Mouse (Mus musculus) right cerebral cortex, postnatal 4 days (tissue): ENCODE data around the gene P4ha2.
"Not testable (repeated sequence)": the region's sequence is repeated elsewhere in the genome, so short reads cannot be mapped to it uniquely, and the experiment has no call there.

Source experiments
- DNase-seq: peaks from one replicate; pipeline ENCODE4 v3.0.0-alpha.2; 2022

The P4ha2 gene

DNA sequence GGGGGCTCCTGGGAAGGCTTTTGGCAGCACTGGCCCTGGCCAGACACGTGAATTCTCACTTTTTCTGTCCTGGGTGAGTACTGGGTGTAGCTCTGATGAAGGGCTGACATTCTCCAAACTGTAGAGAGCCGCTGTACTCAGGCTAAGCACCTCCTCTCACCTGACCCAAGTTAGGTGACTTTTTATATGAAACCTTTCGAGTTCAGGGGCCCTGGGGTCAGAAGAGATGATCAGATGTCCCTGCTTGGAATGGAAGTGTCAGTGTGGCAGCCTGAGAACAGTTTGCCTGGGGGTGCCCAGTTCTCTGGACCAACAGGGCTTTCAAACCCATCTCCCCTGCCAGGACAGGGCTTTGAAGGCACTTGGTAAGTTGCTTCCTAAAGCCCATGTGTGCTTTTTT is 8.2 kb downstream of the P4ha2 start:
- DNase-seq: no peak

- DNase-seq: no peak
These were observed 9.0 kb downstream of the P4ha2 start for GRCm38 (mm10) chr11:54108894-54109293.

DNA sequence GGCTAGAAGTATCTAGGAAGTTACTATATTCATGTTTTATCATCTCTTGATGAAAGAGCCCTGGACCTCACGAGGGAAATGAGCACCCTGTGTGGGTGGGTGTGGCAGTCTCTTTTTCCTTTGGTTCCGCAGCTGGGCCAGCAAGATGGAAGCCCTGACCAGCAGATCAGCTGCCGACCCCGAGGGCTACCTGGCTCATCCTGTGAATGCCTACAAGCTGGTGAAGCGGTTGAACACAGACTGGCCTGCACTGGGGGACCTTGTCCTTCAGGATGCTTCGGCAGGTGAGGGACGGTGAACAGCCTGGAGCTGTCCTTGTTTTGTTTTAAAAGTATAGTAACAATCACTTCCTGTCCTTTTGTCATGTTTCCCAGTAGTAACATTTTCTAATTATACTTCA is 11.4 kb downstream of the P4ha2 start:
- DNase-seq: no peak

- peak; percentile 57 for DNase-seq
These were observed 12.3 kb downstream of the P4ha2 start for GRCm38 (mm10) chr11:54111976-54112741.

DNA sequence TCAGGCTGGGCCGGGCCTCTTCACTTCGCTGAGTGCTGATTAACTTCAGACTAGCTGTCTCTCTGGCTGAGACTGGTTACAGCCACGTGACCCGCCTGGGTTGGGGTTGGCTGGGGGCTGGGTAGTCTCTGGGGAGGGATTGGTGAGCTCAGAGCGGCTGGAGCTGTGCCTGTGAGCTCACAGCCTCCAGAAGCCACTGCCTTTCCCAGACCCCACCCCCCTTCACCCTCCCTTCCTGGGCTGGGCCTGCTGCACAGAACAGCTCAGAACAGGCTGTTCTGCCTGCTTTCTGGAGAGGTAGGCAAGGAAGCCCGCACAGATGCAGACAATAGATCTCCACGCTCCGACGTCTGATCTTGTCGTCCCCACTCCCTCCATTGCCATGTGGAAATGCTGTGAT is 13.0 kb downstream of the P4ha2 start:
- peak; percentile 73 for DNase-seq

GRCm38 (mm10) chr11:54113352-54113751 is 13.5 kb downstream of the P4ha2 start:
- DNase-seq: no peak

DNA sequence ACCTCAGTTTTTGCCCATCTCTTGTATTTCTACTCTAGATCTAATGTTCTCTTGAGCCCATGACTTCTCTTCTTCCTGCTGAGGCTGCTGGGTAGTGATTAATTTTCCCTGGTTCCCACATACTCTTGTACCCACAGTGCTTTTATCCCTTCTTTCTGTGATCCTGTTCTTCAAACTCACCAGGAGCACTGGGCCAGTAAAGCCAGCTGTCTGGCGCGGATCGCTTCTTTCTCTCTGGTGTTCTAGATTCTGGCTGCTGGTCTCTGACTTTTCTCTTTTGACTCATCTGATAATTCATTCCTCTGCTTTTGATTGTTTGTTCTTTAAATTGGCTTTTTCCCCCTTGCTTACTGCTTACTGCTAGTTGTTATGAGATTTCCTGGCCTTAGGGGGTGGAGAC is 14.9 kb downstream of the P4ha2 start:
- no peak for DNase-seq

GRCm38 (mm10) chr11:54115301-54115700 is 15.4 kb downstream of the P4ha2 start:
- DNase-seq: no peak

DNA sequence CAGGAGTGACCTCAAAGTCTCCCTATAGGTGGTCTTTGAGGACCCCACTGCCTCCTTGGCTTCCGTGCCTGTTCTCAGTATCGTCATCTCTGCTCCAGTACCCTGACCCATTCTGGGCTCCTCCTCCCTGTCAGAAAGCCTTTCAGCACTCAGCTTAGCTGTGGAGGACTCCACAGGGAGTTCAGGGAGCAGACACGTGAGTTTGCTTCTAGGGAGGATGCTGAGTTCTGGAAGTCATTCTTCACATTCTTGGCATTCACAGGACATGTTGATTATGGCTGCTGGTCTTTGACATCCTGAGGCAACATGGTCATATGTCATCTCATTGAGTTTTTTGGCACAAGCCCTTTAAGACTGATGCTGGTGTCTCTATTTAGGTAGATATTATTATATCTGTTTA is 16.0 kb downstream of the P4ha2 start:
- DNase-seq: no peak

DNA sequence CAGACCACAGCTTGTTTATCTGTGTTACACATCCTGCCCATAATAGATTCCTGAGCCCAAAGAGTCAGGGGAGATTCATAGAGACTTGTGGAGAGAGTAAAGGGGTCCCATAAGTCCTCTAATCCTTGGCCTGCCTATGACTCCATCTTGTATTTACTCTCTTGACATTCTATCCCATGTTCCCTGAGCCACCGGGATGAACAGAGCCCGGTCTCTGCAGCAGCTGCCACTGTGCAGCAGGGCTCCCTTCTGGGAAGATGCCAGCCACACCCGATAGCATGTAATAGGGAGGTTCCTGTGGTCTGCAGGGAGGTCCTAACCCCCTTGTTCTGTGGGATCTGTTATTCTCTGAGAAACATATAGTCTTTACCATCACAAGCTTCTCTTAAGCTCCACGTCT is 16.5 kb downstream of the P4ha2 start:
- DNase-seq: no peak

GRCm38 (mm10) chr11:54117096-54117495 is 17.2 kb downstream of the P4ha2 start:
- no peak for DNase-seq

DNA sequence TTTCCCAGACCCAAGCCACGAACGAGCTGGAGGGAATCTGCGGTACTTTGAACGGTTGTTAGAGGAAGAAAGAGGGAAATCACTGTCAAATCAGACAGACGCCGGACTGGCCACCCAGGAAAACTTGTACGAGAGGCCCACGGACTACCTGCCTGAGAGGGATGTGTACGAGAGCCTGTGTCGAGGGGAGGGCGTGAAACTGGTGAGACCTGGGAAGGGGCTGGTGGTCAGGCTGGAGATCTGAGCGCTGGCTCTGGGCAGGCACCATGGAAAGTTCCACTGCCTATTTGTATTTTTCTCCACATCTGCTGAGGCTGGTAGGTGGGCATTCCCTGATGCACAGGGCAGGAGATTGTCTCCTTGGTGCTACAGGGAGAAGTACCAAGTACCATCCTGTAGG is 19.2 kb downstream of the P4ha2 start:
- DNase-seq: no peak

GRCm38 (mm10) chr11:54119740-54120360 is 20.0 kb downstream of the P4ha2 start:
- no peak for DNase-seq

- peak; percentile 55 for DNase-seq
These were observed 22.7 kb downstream of the P4ha2 start for GRCm38 (mm10) chr11:54122416-54123264.

- DNase-seq: no peak
These were observed 26.2 kb downstream of the P4ha2 start for GRCm38 (mm10) chr11:54125982-54126648.

DNA sequence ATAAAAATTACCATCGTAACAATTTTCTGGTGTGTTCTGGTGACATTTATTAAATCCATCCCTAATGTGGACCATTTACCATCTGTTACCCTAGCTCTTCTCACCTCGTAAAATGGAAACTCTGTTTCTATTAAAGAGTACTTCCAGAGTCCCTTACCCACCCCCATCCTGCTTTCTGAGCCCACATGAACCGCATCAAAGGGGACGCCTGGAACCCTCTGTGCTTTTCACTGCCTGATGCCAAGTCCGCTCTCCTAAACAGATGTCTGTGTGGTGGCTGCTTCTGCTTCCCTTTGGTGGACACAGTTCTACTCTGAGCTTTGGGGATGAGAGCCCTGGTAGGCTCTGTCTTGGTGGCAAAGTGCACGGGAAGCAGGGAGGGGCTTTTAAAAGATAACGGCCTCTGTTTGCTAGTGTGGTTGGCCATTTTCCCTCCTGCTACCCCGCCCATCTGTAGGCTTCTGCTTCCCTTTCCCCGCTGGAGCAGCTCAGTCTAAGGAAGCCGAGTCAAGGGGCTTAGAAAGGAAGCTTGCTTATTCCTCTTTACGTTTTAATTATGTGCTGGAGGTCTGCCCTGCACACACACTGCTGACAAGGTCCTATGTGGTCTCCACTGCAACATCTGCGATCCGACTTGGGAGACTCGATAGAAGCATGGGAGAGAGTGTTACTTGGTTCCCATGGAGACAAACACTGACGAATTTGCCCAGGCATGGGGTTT is 26.9 kb downstream of the P4ha2 start:
- DNase-seq: no peak

GRCm38 (mm10) chr11:54127397-54127796 is 27.5 kb downstream of the P4ha2 start:
- DNase-seq: no peak

DNA sequence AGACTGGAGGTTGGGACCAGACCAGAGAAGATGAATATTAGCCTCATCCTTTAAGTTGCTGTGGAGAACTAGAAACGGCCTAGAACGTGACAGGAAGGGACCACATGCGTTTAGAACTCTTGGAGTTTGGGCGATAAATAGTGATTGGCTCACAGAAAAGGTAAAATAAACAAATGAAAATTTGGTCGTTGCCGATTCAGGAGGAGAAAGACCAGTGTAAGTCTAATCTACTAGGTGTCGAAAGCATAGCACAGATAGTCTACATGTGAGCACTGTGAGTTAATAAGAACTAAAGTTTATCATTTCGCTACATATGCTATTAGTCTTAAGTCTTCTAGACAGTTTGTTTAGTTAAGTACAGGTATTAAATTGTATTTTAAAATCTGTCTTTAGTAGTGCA is 30.1 kb downstream of the P4ha2 start:
- no peak for DNase-seq

DNA sequence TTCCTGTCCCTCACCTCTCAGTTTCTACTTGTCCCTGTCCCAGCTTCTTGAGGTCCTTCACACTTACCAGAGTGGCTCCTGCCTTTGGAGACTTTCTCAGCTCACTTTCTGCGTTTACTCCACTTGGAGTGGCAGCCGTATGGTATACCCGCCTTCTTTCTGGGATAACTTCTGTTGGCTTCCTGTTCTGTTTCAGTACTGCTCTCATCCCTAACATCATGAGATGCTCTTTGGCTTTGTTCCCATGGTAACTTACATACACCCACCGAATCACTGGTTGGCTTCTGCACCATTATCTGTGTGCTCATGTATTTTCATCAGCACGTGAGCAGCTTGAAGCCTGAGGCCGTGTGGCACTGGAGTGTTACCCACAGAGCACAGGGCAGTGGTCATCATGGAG is 30.8 kb downstream of the P4ha2 start:
- no peak for DNase-seq

DNA sequence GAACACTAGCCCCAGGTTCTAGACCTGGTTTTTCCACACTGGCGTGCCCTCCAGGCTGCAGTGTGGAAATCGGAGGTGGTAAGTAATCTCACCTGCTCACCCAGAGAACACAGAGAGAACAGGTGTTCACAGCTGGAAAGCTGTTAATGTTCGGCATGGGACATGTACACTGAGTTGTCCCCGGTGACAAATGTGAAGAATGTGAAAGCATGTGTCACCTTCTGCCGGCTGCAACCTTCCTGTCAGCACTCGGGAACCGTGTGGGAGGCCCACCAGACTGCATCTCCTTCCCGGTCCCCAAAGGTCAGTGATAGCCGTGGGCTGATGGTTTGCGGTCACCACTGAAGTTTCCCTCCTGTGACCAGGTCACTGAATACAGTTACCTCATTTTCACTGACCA is 32.4 kb downstream of the P4ha2 start:
- no peak for DNase-seq

- no peak for DNase-seq
These were observed 35.0 kb downstream of the P4ha2 start for GRCm38 (mm10) chr11:54134905-54135304.

DNA sequence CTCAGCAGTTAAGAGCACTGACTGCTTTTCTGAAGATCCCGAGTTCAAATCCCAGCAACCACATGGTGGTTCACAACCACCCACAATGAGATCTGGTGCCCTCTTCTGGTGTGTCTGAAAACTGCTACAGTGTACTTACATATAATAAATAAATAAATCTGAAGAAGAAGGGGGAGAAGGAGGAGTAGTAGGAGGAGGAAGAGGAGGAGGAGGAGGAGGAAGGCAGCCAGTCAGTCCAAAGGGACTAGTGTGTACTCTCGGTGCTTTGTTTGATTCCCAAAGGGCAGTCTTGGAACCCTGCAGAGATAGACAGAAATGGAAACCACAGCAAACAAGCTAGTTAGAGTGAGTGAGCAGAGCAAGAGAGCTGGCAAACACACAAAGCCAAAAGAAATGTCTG is 40.3 kb downstream of the P4ha2 start:
- not testable (repeated sequence) for DNase-seq
